Mouse (Mus musculus) ovary, postnatal 10 days (tissue): ENCODE data around the gene Rdh9.
A peak's percentile ranks its signal among the peaks of the same experiment; 100 is the strongest.

Experiments used
- DNase-seq: peaks from one replicate; pipeline ENCODE4 v3.0.0; 2022; ENCODE audit warnings: low spot score

Gene Rdh9

DNA sequence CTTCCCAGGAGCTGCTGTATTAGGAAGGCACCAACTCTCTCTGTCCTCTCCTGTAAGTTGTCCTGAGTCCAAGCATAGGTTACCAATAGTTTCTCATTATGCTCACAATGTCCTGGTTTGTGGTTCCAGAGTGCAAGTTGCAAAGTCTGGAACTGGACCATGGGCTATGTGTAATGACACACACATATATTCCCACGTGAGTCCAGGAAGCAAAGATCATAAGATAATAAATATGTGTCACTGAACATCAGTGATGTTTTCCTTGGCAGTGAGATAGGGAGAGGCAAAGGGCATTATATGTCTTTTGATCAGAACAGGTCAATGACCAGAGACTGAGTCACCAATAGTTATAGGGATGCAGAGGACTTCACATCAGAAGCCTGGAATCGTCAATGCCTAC lies at the start of gene Rdh9:
Gene Rdh9, plus strand, starts transcription at position 376 of the 400 bp plus-strand sequence.
- no peak for DNase-seq

DNA sequence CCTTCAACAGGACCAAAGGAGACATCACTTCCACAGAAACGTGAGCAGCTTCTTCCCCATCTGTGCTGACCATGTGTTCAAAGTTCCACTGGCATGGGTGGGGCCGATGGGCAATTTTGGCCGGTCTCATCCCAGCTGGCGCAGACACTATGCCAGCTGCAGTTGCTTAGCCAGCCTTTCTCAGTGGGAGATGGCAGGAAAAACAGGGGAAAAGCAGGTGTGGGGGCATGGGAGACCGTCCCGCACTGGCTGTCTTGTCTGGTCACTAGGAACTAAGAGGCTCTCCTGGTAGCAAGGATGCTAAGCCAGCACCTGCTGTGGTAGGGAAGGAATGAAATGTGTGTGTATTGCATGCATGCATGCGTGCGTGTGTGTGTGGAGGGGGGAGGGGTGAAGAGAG lies 47.7 kb upstream of the Rdh9 start:
- DNase-seq, result no peak

DNA sequence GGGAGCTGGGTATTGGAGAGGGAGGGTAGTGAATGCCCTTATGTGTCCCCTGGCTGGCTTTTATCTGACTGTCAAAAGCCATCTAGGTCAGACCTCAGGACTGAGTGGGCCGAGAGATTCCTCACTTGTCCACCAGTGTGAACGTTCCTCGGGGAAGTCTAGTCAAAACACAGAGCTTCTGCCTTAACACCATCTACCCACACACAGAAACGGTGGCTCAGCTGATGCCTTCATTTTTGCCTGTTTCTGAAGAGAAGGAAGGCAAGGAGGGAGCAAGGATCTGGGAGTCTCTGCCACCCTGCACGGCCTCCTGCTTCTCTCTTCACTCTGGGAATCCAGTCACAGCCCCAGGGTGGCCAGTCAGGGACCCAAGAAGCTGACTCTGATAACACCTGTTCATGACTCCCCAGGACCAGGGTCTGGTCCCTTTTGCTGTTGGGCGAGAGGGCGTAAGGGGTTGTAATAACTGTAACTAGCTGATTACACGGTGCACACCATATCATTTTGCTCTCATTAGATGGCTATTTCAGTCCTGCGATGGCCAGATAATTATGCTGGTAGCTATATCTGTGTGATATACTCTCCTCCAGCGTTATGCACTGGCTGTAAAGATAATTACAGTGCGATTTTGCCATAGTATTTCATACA lies 45.8 kb upstream of the Rdh9 start:
- no peak for DNase-seq

DNA sequence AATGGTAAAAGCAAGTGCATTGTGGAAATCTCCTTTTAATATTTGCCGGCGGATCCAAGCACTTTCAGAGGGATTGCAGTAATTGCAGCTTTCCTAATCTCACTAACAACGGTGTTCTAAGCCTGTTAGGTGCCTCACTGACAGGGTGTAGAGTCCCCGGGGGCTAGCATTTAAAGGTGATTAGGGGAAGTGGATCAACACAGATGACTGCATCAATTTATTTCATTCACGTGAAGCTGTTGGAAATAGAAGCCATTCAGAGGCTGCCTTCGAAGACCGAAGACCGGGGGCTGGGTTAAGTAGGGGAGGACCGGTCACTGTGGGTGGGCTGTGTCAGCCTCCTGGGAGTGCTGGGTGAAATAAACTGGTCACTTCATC lies 45.3 kb upstream of the Rdh9 start:
- DNase-seq, result no peak

DNA sequence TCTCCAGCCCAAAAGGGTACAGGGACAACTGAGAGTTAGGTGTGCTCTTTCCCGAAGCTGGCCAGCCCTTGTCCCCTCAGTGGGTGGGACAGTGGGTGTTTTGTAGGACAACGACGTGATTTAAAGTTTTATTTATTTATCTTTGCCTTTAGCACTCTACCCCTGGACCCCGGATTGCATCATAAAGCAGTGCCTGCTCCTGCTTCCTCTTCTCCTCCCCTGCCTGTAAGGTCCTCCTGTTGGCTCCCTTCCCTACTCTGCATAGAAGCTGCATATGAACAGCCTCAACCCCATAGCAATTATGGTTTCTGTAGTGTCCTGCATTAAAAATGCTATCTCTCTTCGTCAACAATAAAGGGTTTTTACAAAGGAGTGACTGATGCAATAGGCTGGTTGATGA lies 44.8 kb upstream of the Rdh9 start:
- no peak for DNase-seq

DNA sequence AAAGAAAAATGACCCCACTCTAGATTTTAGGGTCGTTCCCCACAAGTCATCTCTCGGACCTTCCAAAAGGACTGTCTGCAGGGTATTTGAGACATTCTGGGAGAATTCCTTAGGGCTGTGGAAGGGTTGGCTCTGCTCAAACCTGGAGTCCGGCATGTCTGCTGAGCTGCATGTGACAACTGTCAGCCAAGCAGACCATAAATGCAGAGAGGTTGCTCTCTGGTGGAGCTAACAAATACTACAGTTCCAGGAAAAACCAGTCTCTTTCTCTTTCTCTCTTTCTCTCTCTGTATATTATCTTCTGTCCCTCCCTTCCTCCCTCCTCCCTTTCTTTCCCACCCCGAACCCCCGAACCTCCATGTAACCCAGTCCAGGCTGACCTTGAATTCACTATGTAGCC lies 41.8 kb upstream of the Rdh9 start:
- no peak for DNase-seq

DNA sequence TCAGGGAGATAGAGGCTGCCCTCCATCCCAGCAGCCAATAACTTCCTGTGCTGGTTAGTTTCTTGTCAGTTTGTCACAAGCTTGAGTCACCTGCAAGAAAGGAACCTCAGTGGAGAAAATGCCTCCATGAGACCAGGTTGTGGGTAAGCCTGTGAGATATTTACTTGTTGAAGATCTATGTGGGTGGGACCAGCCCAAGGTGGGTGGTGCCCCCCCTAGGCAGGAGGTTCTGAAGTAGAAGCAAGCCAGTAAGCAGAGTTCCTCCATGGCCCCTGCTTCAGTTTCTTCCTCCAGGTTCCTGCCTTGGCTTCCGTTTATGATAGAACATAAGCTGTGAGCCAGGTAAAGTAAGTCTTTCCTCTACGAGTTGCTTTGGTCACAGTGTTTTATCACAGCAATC lies 39.9 kb upstream of the Rdh9 start:
- DNase-seq, result no peak

DNA sequence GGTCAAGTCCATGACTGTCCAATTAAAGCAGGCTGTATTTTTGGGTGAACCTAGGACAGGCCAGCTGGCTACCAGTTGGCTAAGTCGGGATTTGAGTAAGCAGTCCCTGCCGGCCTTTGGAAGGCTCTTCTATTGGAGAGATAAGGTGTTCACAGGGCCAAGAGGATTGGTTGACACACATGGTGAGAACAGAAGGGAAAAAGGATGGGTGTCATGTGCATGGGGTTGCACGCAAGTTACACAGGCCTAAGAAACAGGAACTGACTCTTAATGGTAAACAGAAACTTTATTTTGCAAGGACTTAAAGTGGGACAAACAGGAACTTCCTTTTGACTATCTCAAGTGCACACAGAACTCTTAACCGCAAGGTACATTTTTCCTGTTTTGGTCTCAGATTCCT lies 39.3 kb upstream of the Rdh9 start:
- no peak for DNase-seq

DNA sequence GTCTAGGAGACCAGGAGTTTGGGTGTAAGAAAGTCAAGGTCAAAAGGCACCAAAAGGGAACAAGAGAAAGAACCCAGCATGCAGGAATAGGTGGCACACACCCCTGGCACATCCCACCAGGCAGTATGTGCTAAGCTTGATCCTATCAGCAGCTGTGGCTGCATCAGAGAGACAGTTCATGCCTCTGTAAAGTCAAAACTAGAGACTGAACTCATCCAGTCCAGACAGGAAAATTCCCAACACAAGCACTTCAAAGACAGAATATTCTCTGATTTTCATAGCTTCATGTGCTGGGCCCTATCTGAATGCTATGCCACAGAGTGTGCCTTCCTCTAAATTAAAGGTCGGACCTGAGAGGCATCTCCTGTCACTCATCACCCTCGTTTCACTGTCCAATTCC lies 38.6 kb upstream of the Rdh9 start:
- no peak for DNase-seq

DNA sequence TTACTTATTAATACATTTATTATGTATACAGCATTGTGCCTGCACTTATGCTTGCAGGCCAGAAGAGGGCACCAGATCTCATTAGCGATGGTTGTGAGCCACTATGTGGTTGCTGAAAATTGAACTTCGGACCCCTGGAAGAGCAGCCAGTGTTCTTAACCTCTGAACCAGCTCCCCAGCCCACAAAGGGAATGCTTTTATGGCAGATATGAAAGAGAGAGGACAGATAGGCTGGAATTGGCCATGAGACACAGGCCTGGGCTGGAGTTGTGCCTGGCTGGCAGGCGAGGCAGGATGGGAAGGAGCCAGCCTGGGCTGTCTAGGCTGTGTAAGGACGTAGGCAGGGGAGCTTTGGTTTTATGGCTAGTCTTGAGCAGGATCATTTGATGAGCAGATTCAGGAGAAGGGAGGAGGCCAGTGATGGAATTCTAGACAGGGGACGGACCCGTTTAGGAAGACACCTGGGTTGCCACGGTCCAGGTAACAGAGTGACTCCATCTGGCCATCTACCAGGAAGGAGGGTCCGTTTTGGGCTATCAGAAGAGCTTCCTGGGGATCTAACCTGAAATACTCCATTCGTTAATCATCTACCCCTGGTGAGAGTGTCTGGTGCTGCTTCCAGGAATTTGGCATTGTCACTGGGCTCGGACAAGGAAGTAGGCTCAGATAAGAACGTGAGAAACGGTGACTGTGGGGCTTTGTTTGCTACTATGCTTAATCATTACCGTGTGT lies 37.9 kb upstream of the Rdh9 start:
- DNase-seq, result no peak

DNA sequence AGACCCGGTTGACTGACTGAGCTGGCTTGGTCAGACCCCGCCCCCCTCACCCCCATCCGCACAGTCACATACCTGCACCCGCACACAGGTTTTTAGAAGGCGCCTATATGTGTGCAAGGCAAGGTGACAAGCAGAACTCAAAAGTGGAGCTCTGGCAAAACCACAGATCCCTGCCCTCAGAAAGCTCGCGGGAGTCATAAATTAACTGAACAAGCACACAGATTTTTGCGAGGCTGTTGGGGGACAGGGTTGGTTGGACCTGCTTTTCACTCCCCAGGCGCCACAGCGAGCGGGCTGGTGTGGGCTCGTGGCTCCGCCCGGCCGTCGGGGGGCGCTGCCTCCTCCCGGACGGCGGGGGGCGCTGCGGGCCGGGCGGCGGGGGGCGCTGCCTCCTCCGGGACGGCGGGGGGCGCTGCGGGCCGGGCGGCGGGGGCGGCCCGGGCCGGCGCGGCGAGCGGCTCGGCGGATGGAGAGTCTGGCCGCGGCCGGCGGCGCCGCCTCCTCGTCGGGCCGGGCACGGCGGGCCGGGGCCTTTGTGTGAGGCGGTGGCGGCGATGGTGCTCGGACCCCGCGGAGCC lies 37.0 kb upstream of the Rdh9 start, which contains the start of gene Zbtb39:
Gene Zbtb39, plus strand, starts transcription at position 456 of the 578 bp plus-strand sequence.
- DNase-seq, result peak; percentile 60

DNA sequence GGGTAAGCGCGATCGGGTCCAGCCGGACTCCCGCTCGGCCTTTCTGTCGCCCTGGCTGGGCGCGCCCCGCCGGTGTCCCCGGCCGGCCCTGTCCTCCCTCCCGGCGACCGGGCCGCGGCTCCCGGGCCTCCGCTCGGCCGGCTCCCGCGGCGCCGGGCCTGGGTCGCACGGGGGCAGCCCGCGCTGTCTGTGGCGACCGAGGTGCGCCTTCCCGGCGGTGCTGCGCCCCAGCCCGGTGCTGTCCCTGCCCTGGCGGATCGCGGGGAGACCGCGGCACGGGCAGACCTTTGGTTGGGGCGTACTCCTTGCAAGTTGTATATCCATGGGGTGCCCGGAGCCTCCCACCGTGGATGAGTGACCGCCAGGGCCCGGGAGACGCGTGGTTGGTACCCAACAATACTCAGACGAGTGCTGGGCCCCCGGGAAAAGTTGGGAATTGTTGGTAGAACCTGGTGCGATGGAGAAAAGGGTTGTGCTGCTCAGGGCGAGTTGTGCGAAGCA lies 36.5 kb upstream of the Rdh9 start:
- peak; percentile 29 for DNase-seq

DNA sequence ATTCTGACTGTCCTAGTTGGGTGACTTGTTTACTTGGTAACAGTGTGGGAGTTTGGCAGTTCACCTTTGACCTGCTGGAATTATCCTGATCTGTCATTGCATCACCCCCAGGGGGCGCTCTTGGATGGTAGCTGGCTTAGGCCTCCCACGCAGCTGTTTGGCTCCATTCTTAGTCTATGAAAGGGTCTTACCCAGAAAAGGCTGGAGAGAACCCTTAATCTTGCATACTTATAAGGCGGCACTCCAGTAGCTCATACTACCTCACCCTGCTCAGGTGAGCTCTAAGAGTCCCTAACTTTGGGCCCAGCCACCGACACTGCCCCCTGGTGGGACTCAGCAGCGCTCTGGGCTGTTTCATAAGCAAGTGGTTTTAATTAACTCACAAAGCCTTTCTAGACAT lies 31.5 kb upstream of the Rdh9 start:
- DNase-seq, result no peak

DNA sequence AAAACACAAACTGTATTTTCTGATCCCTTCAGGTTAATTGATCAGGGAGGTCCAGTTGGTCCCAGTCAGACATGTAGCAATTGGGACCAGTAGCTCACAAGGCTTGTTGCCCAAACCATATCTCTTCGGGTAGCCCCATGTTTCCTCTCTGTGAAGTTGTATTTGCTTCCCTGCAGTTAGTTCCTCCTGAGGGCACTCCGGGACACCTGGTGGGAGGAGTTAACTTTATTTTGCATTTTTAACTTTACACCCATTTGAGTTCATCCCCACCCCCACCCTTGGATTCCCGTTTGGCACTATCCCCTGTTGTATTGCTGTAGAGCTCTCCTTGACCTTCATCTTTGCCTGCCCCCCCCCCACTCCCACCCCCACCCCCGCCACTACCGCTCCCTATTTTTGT lies 30.3 kb upstream of the Rdh9 start:
- no peak for DNase-seq

DNA sequence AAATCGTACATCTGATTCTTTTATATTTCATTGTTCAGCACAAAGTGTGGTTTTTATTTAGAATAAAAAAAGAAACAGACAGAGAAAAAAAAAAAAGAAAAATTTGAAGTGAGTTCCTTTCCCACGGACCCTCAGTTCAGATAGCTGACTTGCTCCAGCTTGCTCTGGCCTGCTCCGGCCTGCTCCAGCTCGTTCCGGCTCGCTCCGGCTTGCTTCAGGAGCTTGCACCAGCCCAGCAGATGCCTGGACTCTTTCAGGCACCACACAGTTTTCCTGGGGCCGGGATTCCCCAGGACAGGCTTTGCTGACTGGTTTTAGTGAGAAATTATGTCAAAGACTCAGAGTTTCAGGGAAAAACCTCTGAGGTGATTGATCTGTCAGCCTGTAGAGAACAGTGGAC lies 28.9 kb upstream of the Rdh9 start:
- DNase-seq, result no peak

DNA sequence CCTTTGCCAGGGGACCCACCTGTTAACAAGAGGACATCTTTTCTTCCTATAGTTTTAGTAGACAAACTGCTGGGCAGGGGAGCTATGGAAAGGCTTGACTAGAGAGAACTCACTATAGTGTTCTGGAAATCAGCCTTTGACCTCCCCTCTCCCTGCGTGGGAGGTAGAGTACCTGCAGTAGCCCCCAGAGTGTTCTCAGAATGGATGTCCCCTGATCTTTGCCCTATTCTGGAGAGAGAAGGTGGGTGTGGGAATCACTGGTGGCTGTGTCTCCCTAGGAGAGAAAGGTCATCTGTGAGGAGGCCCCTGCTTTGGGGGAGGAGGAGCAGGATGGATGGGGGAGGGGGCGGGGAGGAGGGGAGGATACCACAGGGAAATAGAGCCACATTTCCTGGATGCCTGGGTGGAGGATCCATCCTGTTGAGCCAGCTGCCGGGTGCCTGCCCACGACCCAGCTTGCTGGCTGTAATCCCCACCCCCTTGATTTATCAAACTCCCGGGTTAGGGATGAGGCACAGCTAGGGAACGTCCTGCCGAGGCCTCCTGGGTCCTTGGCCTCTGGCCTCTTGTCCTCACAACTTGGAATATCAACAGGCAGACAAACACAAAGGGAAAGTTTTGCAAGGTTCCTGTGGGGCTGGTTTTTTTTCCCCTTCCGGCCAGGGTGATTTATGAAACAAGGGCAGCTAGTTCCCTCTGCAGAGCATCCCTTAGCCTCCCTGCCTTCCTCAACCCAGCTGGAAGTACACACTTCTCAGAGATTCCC lies 27.2 kb upstream of the Rdh9 start:
- no peak for DNase-seq

DNA sequence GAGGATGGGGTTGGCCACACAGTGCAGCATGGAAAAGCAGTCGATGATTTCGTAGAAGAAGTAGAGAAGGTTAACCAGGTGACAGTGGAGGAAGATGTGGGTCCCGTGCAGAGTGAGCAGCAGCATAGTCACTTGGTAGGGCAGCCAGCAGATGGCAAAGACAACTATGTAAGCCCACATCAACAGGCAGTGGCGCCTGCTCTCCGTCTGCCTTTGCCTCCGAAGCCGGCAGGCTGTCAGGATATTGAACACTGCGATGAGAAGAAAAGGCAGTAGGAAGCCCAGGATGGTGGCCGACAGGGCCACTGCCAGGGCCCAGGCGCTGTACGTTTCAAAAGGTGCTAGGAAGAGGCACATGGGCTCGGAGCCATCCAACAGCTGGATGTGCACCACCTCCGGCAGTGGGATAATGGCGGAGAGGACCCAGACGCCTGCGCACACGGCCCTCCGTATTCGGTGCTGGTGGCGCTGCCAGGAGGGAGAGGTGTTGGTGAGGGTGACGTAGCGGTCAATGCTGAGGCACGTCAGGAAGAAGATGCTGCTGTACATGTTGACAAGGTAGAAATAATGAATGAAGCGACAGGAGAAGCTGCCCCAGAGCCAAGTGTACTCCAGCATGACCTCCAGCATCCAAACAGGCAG lies 25.9 kb upstream of the Rdh9 start:
- DNase-seq, result no peak

DNA sequence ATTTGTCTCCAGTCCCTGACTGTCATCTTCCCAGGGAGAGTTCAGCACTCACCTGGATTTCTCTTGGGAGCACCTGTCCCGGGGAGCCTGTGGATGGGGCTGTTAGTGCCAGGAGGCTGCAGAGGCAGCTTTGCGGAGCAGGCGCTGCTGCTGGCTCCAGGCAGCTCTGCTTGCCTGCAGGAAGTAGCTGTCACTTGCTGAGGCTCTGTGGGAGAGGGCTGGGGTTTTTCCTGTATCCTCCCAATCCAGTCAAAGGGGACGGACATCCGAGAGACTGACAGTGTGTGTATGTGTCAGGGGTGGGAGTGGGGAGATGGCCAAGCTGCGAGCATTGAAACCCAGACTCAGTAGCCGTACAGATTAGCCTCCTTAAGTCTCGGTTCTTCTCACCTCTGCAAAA lies 24.6 kb upstream of the Rdh9 start, which contains the start of gene Gpr182:
Gene Gpr182, minus strand, starts transcription at position 185 of the 400 bp plus-strand sequence.
- DNase-seq, result no peak

DNA sequence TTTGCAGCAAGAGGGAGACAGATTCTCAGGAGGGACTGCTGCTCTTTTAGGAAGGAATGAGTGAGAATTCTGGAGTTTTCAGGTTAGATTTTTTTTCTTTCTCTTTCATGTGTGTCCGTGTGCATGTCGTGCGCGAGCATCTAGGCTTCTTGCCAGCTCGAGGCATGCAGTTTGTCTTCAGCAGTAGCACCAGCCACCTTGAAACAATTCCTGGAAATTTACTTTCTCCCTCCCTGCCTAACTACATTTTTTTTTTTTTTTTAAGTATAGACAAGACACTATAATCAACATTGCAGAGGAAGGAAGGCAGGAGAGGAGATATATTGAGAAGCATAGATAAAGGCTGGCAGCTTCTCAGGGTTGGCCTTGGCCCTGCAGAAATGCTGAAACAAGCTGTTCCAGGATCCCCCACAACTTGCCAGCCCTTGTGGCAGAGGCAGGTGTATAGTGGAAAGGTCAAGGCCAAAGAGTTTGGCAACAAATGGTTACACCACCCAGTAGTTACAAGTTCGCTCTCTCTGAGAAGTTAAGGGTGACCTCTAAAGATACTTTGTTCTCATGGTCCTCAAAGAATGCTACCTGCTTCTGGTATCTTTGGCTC lies 21.5 kb upstream of the Rdh9 start:
- no peak for DNase-seq

DNA sequence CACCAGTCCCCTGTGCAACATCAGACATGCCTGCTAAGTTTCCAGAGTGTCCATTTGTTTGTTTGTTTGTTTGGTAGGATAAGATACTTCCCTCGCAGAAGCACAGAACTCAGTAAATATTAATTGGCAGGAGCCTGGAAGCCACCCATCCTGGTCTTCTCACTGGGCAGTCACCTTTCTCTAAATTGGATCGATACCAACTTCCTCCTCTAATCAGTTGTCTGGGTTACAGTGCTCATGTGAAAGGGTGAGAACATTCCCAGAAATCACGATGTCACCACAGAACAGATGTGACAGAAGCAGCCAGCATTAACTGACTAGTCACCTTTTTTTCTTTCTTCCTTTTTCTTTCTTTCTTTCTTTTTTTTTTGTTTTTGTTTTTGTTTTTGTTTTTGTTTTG lies 20.9 kb upstream of the Rdh9 start:
- no peak for DNase-seq

DNA sequence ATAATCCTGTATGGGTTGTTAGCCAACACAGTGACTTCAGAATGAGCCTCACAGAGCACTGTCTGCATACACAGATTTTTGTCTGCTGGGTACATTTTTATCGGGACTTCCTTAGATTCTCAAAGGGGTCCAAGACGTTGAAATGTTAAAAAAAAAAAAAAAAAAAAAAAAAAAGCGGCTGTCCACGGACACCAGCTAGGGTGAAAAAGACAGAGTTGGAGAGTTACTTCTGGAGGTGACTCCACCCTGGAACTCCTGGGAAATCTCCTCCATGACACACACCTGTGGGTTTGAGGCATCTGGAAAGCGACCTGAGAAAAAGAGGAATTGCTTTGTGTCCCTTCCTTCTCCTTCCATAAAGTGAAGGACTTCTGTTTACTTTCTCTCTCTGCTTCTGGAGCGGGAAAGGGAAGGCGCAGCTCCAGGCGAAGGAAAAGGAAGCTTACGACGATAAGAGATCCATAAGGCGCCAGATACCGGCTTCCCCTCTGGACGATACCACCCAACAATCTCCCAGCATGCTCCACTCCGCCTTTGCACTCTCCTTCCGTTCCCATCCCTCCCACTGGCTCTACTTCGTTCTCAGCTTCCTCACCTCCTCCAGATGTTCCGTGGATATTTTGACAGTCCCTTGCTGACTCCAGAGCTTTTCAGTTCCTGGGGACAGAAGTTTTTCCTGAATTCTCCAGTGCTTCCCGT lies 20.3 kb upstream of the Rdh9 start:
- no peak for DNase-seq
